Mouse (Mus musculus) stomach, postnatal 0 days (tissue): ENCODE data around the gene Gm45062.

Experiments used
- CTCF ChIP-seq: IDR thresholded peaks from 2 replicates; pipeline ENCODE4 v1.5.1; 2016; ENCODE audit warnings: antibody characterized with exemption, low read depth, mild to moderate bottlenecking, moderate library complexity
- EP300 ChIP-seq: optimal IDR thresholded peaks from 2 replicates; pipeline ENCODE3; 2016; ENCODE audit warnings: antibody characterized with exemption

GRCm38 (mm10) chr6:8373051-8373450 is 113.8 kb downstream of the Gm45062 start:
- TF ChIP-seq EP300 (no peak), CTCF (no peak)
